Mouse (Mus musculus) c-Kit-positive CD71-negative TER-119-negative erythroid progenitor cells, embryonic 14.5 days (primary cell): ENCODE results near the gene Tbc1d16.
"Not testable (repeated sequence)": the region's sequence is repeated elsewhere in the genome, so short reads cannot be mapped to it uniquely, and the experiment has no call there.

ENCODE experiments used
- DNase-seq: peaks from one replicate; pipeline ENCODE4 v3.0.0-alpha.2; 2013; ENCODE audit warnings: low read depth

Tbc1d16 gene

GRCm38 (mm10) chr11:119116992-119117391, 111.3 kb downstream of the Tbc1d16 start:
- no peak for DNase-seq

GRCm38 (mm10) chr11:119112721-119113120, 115.6 kb downstream of the Tbc1d16 start:
- DNase-seq = no peak

- DNase-seq = no peak
Measured at GRCm38 (mm10) chr11:119111345-119111744, 117.0 kb downstream of the Tbc1d16 start.

- DNase-seq = no peak
Measured at GRCm38 (mm10) chr11:119109415-119110071, 118.8 kb downstream of the Tbc1d16 start.

- no peak for DNase-seq
Measured at GRCm38 (mm10) chr11:119108573-119109263, 119.6 kb downstream of the Tbc1d16 start.

- DNase-seq = no peak
Measured at GRCm38 (mm10) chr11:119106289-119106688, 122.0 kb downstream of the Tbc1d16 start.

GRCm38 (mm10) chr11:119105748-119106147, 122.6 kb downstream of the Tbc1d16 start:
- no peak for DNase-seq

- DNase-seq = no peak
Measured at GRCm38 (mm10) chr11:119105071-119105609, 123.2 kb downstream of the Tbc1d16 start.

GRCm38 (mm10) chr11:119103991-119104390, 124.3 kb downstream of the Tbc1d16 start:
- no peak for DNase-seq

GRCm38 (mm10) chr11:119100355-119100754, 127.9 kb downstream of the Tbc1d16 start:
- not testable (repeated sequence) for DNase-seq

GRCm38 (mm10) chr11:119098202-119098601, 130.1 kb downstream of the Tbc1d16 start:
- DNase-seq = no peak

GRCm38 (mm10) chr11:119095441-119095840, 132.9 kb downstream of the Tbc1d16 start:
- DNase-seq = no peak

- no peak for DNase-seq
Measured at GRCm38 (mm10) chr11:119093322-119093721, 135.0 kb downstream of the Tbc1d16 start.
